Mouse (Mus musculus) neural tube, embryonic 10.5 days (tissue): ENCODE measurements around the gene Slx4.
"Not testable (repeated sequence)": the region's sequence is repeated elsewhere in the genome, so short reads cannot be mapped to it uniquely, and the experiment has no call there.

Experiments
- DNase-seq: peaks from one replicate; pipeline ENCODE4 v3.0.0-alpha.2; 2017; ENCODE audit warnings: low spot score; ENCODE audit errors: extremely low spot score

Slx4 gene

GRCm38 (mm10) chr16:4003489-4004398 lies at the start of gene Slx4:
TSS of gene Slx4 (minus strand) at chr16:4003770.
- DNase-seq, result peak; percentile 94

DNA sequence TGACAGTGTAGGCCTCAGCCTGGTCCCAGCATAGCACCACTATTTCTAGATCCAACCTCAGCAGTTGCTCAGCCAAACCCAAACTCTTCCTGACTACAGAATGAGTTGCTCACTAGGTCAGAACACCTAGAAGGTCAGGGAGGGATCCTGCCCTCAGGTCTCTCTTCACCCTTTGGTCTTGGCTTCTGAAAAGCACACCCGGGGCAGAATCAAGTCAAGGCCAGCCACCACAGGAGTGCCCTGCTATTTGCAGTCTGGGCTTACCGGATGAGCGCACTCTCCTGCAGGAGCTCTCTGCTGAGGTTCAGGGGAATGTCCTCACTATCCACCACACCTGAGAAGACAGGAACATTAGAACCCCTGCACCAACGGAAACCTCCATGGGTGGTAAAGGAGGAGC lies 49.0 kb upstream of the Slx4 start:
- no peak for DNase-seq

- no peak for DNase-seq
Measured at GRCm38 (mm10) chr16:4045524-4045923, 42.0 kb upstream of the Slx4 start.

GRCm38 (mm10) chr16:4044093-4044492 lies 40.5 kb upstream of the Slx4 start:
- no peak for DNase-seq

- DNase-seq, result no peak
Measured at GRCm38 (mm10) chr16:4041646-4042045, 38.1 kb upstream of the Slx4 start.

DNA sequence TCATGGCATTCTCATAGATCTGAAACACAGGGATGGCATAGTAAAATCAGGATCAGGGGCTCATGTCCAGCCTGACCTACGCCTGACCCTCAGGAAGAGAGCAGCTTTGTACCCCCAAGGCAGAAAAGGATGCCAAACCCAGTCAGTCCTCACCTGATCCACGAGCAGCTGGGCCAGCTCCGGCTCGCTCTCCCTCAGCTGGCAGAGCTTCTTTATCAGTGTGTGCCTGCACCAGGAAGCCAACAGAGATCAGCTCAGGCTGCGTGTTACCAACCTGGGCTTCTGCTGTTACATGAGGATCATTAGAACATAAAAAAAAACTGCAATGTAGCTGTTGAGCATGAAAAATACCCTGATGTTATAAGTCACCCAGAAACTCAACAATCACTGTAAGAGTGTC lies 36.6 kb upstream of the Slx4 start:
- no peak for DNase-seq

DNA sequence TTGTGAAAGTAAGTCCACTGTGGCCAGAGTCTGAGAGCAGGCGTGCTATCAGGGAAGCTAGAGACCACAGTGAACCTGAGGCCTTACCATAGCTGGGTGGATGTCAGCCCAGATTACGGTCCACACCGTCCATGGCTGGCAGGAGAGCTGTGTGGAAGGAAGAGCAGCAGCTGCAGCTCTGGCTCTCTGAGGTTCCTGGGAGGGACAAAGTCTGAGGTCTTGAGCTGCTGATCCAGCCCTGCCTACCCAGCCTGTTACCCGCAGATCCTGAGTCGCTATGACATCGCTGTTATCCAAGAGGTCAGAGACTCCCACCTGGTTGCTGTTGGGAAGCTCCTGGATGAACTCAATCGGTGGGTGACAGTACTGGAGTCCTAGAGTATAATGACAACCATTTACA lies 34.1 kb upstream of the Slx4 start:
- no peak for DNase-seq

DNA sequence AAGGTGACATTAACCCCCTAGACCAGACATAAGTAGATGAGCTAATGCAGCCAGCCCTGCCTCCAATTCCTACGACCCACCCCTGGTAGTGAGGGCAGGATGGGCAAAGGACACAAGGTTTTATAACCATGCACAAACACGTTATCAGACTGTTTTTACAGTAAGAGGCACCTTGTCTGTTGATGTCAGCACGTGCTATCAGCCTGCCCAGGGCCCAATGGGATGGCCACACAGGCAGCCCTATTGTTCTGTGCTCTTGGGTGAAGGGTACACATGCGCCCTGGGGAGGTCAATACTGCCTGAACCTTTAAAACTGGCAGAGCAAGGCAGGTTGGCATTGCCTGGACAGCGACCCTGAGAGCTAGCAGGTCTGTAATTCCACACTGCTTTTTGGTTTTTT lies 33.2 kb upstream of the Slx4 start, which contains the start of gene Dnase1:
Gene Dnase1 (plus strand): TSS at position 136 of the 400 bp plus-strand sequence.
- DNase-seq, result no peak

DNA sequence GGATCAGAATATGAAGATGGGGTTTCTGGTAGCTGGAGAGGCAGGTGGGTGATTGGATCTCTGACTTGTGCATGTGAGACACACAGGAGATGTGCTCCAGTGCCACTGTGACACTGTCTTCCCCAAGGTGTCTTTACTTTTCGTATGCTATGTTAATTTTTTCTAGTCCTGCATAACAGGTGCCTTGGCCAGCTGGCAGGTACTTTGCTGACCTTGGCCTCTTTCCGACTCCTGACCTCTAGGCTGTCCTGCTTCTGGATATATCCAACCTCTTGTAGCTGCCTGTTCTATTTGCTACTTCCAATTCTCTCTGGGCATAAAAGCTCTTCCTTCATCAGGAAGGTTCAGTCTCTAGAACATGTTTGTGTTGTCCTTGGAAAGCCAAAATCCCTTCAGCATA lies 32.0 kb upstream of the Slx4 start:
- no peak for DNase-seq

DNA sequence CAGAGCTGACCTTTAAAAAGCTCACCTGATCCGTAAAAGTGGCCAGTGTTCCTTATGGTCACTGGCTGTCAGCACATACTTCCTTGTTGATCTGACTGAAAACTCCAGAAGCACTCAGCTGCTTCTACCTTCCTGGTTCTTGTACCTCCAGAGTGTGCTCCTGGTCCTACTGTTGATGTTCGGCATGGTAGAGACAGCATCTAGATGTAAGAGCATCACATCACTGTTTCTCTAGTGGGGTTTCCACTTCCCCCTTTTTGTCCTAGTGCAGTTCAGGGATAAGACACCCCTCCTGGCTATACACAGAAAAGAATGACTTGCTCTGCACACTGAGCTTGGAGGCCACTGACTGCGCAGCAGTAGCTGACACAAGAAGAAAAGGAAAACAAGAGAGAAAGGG lies 30.9 kb upstream of the Slx4 start:
- DNase-seq, result no peak

DNA sequence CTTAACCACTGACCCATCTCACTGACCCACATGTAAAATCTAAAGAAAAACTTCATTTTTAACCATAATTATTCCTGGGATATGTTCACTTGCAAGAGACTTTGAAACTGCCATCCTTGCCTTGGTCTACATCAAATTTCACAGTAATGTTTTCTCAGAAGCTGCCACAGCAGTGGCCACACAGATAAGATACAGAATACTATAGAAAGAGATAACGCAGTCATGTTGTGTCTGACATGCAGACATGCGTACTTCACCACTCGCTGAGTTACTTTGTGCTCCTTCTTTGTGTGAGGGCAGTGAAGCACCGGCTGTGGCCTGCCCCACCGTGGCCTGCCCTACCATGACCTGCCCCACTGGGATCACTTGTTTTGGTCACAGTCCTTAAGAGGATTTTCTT lies 30.4 kb upstream of the Slx4 start:
- no peak for DNase-seq

DNA sequence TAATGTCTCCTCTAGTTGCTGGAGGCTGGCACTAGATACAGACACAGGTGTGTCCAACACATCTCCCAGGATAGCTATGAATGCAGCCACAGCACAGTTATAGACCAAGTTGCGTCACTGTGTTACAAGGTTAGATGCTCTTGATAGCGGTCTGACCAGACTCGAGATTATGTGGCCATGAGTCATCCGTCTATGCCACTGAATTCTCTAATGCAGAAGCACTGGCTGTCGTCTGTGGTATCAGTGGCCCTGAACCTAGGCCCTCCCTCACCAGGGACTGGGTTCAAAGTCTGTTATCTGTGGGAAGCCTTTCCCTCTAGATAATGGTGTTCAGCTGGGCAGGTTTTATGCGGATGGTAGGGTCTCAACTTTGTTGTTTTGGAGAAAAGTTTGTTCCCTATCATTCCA lies 28.8 kb upstream of the Slx4 start:
- no peak for DNase-seq

DNA sequence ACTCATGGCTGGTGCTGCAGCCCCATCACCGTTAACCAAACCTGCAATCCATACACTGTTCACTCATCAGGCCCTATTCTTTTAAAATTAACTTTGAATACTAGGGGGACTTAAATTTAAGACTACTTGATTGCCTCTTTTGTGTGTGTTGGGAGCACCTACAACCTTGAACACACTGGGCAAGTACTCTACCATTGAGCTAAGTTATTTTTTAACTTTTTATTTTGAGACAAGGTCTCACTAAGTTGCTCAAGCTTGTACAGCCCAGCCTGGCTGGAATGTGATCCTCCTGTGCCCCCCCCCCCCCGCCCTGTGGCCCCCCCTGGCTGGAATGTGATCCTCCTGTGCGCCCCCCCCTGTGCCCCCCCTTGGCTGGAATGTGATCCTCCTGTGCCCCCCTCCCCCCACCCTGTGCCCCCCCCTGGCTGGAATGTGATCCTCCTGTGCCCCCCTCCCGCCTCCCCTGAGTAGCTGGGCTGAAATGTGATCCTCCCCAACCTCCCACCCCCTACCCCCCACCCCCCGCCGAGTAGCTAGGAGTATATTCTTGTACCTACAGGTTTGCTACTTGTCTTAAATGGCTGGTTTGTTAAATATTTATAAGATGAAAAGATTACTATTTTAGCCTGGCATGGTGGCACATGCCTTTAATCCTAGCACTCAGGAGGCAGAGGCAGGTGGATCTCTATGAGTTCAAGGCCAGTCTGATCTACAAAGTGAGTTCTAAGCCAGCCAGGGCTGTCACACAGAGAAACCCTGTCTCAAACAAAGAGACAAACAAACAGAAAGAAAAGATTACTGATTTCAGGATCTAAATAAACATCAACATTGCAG lies 28.1 kb upstream of the Slx4 start:
- DNase-seq, result no peak

- no peak for DNase-seq
Measured at GRCm38 (mm10) chr16:4030501-4030900, 26.9 kb upstream of the Slx4 start.

- no peak for DNase-seq
Measured at GRCm38 (mm10) chr16:4029371-4029841, 25.8 kb upstream of the Slx4 start.

GRCm38 (mm10) chr16:4027211-4027610 lies 23.6 kb upstream of the Slx4 start:
- DNase-seq, result no peak

DNA sequence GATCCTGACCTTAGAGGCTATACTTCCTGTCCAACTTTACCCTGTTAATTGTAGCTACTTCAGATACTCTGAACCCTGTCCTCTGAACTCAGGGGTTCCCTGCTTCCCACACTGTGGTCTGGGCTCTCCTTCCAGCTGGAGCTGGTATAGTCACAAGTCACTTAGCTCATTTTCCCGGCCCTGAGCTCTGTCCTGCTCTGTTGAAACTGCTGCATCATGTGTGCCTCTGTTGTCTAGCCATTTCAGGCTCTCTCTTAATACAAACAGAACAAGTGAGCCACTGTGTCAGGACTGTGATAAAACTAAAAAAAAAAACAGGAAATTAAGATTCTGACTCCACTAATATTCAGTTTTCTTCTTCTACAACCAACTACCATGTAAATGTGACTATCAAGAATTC lies 23.1 kb upstream of the Slx4 start:
- DNase-seq, result no peak

GRCm38 (mm10) chr16:4022719-4023118 lies 19.1 kb upstream of the Slx4 start:
- no peak for DNase-seq

DNA sequence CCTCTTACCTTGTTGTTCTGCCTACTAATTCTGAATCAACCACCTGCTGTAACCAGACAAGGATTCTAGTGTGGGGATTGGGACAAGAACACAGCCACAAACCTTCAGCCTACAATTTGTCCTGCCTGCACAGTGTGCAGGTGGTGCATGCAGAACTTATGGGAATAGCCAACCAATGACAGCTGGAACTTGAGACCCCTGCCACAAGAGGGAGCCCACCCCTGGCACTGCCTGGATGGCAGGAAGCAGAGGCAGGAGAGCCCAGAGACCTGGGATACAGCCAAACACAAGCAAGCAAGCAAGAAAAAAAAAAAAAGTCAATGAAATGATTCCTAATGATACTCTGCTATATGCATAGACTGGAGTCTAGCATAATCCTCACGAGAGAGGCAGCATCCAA lies 17.7 kb upstream of the Slx4 start:
- no peak for DNase-seq

GRCm38 (mm10) chr16:4017466-4017865 lies 13.9 kb upstream of the Slx4 start:
- DNase-seq, result not testable (repeated sequence)

GRCm38 (mm10) chr16:4016786-4017185 lies 13.2 kb upstream of the Slx4 start:
- DNase-seq, result not testable (repeated sequence)

DNA sequence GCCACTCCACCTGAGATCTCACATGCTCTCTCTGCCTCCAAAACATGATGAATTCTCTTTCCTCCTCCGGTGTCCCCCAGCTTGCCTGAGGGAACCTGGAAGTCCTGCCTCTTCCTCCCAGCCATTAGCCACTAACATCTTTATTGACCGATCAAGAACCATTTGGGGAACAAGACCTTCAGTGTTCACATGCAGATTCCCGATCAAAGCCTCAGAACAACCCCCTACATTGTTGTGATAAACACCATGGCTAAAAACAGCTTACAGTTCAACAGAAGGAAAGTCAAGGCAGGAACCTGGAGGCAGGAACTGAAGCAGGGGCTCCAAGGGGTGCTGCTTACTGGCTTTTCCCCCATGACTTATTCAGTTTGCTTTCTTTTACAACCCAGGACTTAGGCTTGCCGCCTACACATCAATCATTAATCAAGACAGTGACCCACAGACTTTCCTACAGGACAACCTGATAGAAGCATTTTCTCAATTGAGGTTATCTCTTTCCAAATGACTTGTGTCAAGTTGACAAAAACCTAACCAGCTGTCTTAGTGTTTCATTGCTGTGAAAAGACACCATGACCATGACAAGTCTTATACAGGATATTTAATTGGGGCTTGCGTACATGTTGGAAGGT lies 10.6 kb upstream of the Slx4 start:
- DNase-seq, result no peak
